Mouse (Mus musculus): Measurements from ENCODE around the gene Dennd6b.

DNA sequence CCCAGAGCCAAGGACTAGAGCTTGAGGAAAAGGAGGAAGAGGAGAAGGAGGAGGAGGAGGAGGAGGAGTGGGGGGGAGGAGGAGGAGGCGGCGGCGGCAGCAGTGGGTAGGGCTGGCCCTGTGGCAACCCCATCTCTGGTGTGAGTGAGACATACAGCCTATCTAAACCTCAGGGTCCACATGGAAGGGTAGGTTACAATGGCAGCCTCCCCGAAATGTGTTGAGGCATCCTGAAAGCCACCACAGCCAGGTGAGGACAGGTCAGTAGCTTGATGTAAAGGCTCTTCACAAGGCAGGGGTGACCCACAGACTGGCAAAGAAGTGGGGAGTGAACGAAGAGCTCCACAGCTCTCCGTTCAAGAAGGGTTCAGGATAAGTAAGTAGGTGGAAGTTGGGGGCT is 57.8 kb downstream of the Dennd6b start:
- no peak for TF ChIP-seq POLR2A (IDR thresholded peaks at IDR 0.05; ENCODE audit: extremely low read depth, insufficient read depth, low read length)
- TF ChIP-seq CTCF (IDR thresholded peaks at IDR 0.05; ENCODE audit: extremely low read depth, insufficient read depth, low read length): no peak
